Mouse (Mus musculus): ENCODE results near the gene Slc23a2. TPM values are rescaled to one million over a fixed set of nuclear protein-coding genes. Genes with fewer than 3 reads are reported as not detected.

Slc23a2 gene
- polyA plus RNA-seq, 1 experiment from 2014 or later, result 43.6 TPM

DNA sequence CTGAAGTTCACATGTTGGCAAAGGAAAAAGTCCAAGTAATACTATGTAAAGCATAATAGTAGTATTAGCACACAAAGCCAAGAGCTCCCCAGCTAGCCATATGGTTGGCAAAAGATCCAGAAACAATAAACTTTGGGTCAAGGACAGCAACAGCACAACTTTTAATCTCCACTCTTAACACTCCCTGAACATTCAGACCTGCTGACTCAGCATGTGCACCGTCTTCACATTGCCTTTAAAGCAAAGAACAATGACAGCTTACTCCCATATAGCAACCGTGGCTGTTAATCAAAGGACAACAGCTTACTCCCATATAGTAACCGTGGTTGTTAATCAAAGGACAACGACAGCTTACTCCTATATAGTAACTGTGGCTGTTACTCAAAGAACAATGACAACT lies 48.3 kb downstream of the Slc23a2 start:
- Histone ChIP-seq H3K27me3 (ENCODE audit: control insufficient read depth, insufficient read depth, low read length) (no peaks in the 10 kb centered on the region), H3K36me3 (ENCODE audit: control insufficient read depth, insufficient read depth, low read length) (peaks cover 15% of the 10 kb centered on the region; the same call in 1 of the 2 replicates), H3K4me3 (ENCODE audit: low read depth, low read length) (no peak overlapping the region), H3K9me3 (ENCODE audit: control insufficient read depth, low read length) (no peaks in the 10 kb centered on the region), H3K27ac (ENCODE audit: low read depth, low read length) (no peak overlapping the region), H3K4me2 (ENCODE audit: low read depth, low read length) (no peak overlapping the region), H3K9ac (replicated peaks; ENCODE audit: low read depth, low read length) (no peak overlapping the region), H3K4me1 (ENCODE audit: control insufficient read depth, insufficient read depth, low read length) (no peaks in the 10 kb centered on the region)
- 63% methylated on average over 4 of the region's 4 CpGs for WGBS
- ATAC-seq (ENCODE audit: low read depth), result no peak

DNA sequence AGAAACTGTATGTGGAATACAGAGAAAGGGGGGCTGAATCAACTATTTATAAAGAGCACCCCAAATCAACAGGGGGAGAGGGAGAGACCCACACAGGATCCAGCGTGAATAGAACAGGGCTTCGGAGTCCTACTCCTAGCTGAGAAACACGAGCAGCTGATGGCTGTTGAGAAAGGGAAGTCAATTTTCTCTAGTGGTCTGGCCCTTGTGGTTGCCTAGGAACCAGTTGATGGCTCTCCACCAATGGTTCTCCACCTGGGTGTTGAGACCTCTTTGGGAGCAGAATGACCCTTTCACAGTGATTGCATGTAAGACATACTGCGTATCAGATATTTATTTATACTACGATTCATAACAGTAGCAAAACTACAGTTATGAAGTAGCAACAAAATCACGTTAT lies 49.1 kb downstream of the Slc23a2 start:
- Histone ChIP-seq H3K4me1 (ENCODE audit: control insufficient read depth, insufficient read depth, low read length) (no peaks in the 10 kb centered on the region), H3K4me2 (ENCODE audit: low read depth, low read length) (no peak overlapping the region), H3K27me3 (ENCODE audit: control insufficient read depth, insufficient read depth, low read length) (no peaks in the 10 kb centered on the region), H3K9ac (replicated peaks; ENCODE audit: low read depth, low read length) (no peak overlapping the region), H3K9me3 (ENCODE audit: control insufficient read depth, low read length) (no peaks in the 10 kb centered on the region), H3K36me3 (ENCODE audit: control insufficient read depth, insufficient read depth, low read length) (peaks cover 15% of the 10 kb centered on the region; the same call in 1 of the 2 replicates), H3K27ac (ENCODE audit: low read depth, low read length) (no peak overlapping the region), H3K4me3 (ENCODE audit: low read depth, low read length) (no peak overlapping the region)
- no peak for ATAC-seq (ENCODE audit: low read depth)
- 82% methylated on average over 6 of the region's 6 CpGs for WGBS

DNA sequence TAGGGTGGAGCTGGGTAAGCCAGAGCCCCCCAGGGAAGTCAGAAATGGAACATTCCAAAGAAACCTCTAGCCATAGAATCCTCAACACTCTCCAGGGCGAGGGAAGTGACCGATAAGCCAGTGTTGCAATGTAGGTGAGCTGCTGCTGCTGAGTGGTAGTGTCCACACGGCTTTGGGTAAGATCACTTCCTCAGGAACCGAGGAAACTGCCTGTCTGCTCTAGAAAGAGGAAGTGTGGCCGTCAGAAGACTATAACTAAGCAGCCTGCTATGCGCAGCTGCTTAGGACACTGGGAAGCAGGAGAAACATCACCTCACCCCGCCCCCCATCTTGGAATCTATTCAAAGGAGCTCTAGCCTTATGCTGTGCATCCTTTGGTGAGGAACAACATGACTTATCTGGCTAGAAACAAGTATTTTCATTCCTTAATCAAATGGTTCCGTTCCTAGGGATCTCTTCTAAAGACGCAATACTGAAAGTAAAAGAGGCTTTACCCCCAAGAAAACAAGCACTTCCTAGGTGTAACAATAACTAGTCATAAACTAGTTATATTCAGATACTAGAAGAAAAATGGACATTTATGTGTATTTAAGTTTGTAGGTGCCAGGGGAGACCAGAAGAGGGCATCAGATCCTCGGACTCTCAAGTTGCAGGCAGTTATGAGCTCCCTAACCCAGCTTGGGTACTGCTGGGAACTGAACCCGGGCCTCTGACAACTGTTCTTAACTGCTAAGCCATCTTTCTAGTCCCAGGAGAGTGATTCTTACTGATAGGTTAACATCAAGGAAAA lies 50.3 kb downstream of the Slc23a2 start:
- no peaks in the 10 kb centered on the region for H3K4me1 ChIP-seq (ENCODE audit: control insufficient read depth, insufficient read depth, low read length)
- no peak for ATAC-seq (ENCODE audit: low read depth)
- H3K4me2 ChIP-seq (ENCODE audit: low read depth, low read length), result no peak overlapping the region
- 84% methylated on average over 11 of the region's 11 CpGs for WGBS
- H3K27ac ChIP-seq (ENCODE audit: low read depth, low read length), result no peak overlapping the region
- H3K9ac ChIP-seq (replicated peaks; ENCODE audit: low read depth, low read length), result no peak overlapping the region
- no peak overlapping the region for H3K4me3 ChIP-seq (ENCODE audit: low read depth, low read length)
- H3K9me3 ChIP-seq (ENCODE audit: control insufficient read depth, low read length), result no peaks in the 10 kb centered on the region
- no peaks in the 10 kb centered on the region for H3K27me3 ChIP-seq (ENCODE audit: control insufficient read depth, insufficient read depth, low read length)
- peaks cover 15% of the 10 kb centered on the region; the same call in 1 of the 2 replicates for H3K36me3 ChIP-seq (ENCODE audit: control insufficient read depth, insufficient read depth, low read length)

DNA sequence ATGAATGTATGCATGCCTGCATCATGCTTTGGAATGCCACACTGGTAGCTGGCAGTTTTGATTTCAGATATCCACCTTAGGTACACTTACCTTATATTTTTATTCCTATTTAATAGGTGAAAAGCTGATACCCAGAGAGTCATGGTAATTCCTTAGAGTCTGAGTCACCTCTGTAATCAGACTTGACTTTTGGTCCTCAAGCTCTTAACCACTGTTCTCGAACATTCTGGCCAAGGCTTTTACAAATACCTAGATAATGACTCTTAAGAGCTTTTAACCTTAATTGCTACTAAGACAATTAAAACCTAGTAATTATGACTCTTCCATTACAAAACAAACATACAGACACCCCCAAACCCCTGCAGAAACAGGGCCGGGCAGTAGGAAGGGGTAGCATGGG lies 51.2 kb downstream of the Slc23a2 start:
- no peak for ATAC-seq (ENCODE audit: low read depth)
- H3K27me3 ChIP-seq (ENCODE audit: control insufficient read depth, insufficient read depth, low read length), result no peaks in the 10 kb centered on the region
- no peak overlapping the region for H3K4me2 ChIP-seq (ENCODE audit: low read depth, low read length)
- H3K9me3 ChIP-seq (ENCODE audit: control insufficient read depth, low read length), result no peaks in the 10 kb centered on the region
- H3K27ac ChIP-seq (ENCODE audit: low read depth, low read length), result no peak overlapping the region
- H3K9ac ChIP-seq (replicated peaks; ENCODE audit: low read depth, low read length), result no peak overlapping the region
- H3K36me3 ChIP-seq (ENCODE audit: control insufficient read depth, insufficient read depth, low read length), result peaks cover 15% of the 10 kb centered on the region; the same call in 1 of the 2 replicates
- no peak overlapping the region for H3K4me3 ChIP-seq (ENCODE audit: low read depth, low read length)
- WGBS, result 72% methylated on average over 2 of the region's 2 CpGs
- H3K4me1 ChIP-seq (ENCODE audit: control insufficient read depth, insufficient read depth, low read length), result no peaks in the 10 kb centered on the region

DNA sequence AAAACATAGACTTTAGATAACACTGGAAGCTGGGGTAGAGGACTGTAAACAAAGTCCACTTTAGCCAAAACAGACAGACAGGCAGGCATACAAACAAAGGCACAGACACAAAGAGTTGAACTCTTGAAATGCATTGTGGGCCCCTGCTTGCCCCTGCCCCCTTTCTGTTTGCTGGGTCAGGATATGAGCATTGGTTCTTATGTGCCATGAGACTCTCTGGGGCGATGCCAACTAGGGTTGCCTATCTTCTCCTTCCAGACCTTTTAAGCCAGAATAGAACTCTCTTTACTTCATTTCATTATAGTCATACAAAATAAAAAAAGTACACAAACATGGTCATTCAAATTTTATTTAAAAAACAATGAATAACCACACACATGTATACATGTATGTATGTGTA lies 51.6 kb downstream of the Slc23a2 start:
- 94% methylated on average over 1 of the region's 1 CpGs for WGBS
- Histone ChIP-seq H3K36me3 (ENCODE audit: control insufficient read depth, insufficient read depth, low read length) (peaks cover 15% of the 10 kb centered on the region; the same call in 1 of the 2 replicates), H3K4me1 (ENCODE audit: control insufficient read depth, insufficient read depth, low read length) (no peaks in the 10 kb centered on the region), H3K9ac (replicated peaks; ENCODE audit: low read depth, low read length) (no peak overlapping the region), H3K9me3 (ENCODE audit: control insufficient read depth, low read length) (no peaks in the 10 kb centered on the region), H3K27ac (ENCODE audit: low read depth, low read length) (no peak overlapping the region), H3K27me3 (ENCODE audit: control insufficient read depth, insufficient read depth, low read length) (no peaks in the 10 kb centered on the region), H3K4me2 (ENCODE audit: low read depth, low read length) (no peak overlapping the region), H3K4me3 (ENCODE audit: low read depth, low read length) (no peak overlapping the region)
- ATAC-seq (ENCODE audit: low read depth), result no peak

DNA sequence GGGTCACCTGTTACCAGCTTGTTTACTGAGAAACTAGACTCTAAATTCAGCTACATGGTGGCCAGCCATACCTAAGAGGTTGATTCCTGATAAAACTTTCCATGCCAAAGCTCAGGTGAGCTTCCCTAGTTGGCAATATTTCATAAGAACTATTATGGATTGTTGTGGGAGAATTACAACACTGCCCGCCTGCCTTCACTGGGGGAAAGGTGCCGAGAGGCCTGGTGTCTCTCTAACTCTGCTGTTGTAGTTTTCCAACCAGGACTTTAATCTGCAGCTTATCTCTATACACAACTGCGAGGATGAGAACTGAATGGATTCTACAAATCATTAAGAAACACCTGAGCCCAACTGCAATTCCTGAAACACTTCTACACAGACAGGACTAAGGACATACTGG lies 52.2 kb downstream of the Slc23a2 start:
- Histone ChIP-seq H3K9me3 (ENCODE audit: control insufficient read depth, low read length) (no peaks in the 10 kb centered on the region), H3K27ac (ENCODE audit: low read depth, low read length) (no peak overlapping the region), H3K4me3 (ENCODE audit: low read depth, low read length) (no peak overlapping the region), H3K4me2 (ENCODE audit: low read depth, low read length) (no peak overlapping the region), H3K4me1 (ENCODE audit: control insufficient read depth, insufficient read depth, low read length) (no peaks in the 10 kb centered on the region), H3K9ac (replicated peaks; ENCODE audit: low read depth, low read length) (no peak overlapping the region), H3K36me3 (ENCODE audit: control insufficient read depth, insufficient read depth, low read length) (peaks cover 18% of the 10 kb centered on the region), H3K27me3 (ENCODE audit: control insufficient read depth, insufficient read depth, low read length) (no peaks in the 10 kb centered on the region)
- ATAC-seq (ENCODE audit: low read depth), result no peak
- WGBS, result 91% methylated on average over 3 of the region's 3 CpGs

DNA sequence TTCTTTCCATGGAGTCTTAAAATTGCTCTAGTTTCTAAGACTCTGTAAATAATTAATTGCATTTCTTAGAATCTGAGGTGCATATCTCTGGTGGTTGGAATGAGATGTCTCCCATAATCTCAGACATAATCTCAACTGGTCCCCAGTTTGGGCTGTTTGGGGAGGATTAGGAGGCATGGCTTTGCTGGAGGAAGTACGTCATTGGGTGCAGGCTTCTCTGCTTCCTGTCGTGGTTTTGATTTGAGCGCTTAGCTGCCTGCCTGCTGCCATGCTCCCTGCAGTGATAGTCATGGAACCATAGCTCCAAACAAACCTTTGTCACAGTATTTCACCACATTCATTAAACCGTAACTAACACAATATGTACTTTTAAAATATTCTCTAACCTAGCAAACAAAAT lies 53.2 kb downstream of the Slc23a2 start:
- Histone ChIP-seq H3K27me3 (ENCODE audit: control insufficient read depth, insufficient read depth, low read length) (no peaks in the 10 kb centered on the region), H3K36me3 (ENCODE audit: control insufficient read depth, insufficient read depth, low read length) (peaks cover 22% of the 10 kb centered on the region), H3K9ac (replicated peaks; ENCODE audit: low read depth, low read length) (no peak overlapping the region), H3K27ac (ENCODE audit: low read depth, low read length) (no peak overlapping the region), H3K4me2 (ENCODE audit: low read depth, low read length) (no peak overlapping the region), H3K9me3 (ENCODE audit: control insufficient read depth, low read length) (no peaks in the 10 kb centered on the region), H3K4me1 (ENCODE audit: control insufficient read depth, insufficient read depth, low read length) (no peaks in the 10 kb centered on the region), H3K4me3 (ENCODE audit: low read depth, low read length) (no peak overlapping the region)
- ATAC-seq (ENCODE audit: low read depth), result no peak
- 71% methylated on average over 4 of the region's 4 CpGs for WGBS

DNA sequence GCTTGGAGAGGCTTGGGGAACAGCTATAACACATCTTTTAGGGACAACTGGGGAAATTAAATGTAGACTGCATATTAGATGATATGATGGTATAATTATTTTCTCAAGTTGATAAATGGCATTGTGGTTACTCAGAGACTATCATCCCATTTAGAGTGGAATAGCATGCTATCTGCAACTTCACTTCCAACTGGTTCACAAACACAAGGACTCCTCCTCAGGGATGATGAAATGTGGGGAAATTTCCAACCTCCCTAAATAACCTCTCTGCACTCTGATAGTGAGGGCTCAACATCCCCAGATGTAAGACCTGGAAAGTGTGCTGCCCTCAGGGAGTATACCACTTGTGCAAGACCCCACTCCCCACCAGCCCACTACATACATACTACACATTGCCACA lies 60.1 kb downstream of the Slc23a2 start:
- Histone ChIP-seq H3K4me2 (ENCODE audit: low read depth, low read length) (no peak overlapping the region), H3K9ac (replicated peaks; ENCODE audit: low read depth, low read length) (no peak overlapping the region), H3K4me1 (ENCODE audit: control insufficient read depth, insufficient read depth, low read length) (no peaks in the 10 kb centered on the region), H3K36me3 (ENCODE audit: control insufficient read depth, insufficient read depth, low read length) (peaks cover 11% of the 10 kb centered on the region; the same call in 1 of the 2 replicates), H3K4me3 (ENCODE audit: low read depth, low read length) (no peak overlapping the region), H3K27ac (ENCODE audit: low read depth, low read length) (no peak overlapping the region), H3K9me3 (ENCODE audit: control insufficient read depth, low read length) (no peaks in the 10 kb centered on the region), H3K27me3 (ENCODE audit: control insufficient read depth, insufficient read depth, low read length) (no peaks in the 10 kb centered on the region)
- no peak; the same call in 1 of the 2 replicates for ATAC-seq (ENCODE audit: low read depth)

DNA sequence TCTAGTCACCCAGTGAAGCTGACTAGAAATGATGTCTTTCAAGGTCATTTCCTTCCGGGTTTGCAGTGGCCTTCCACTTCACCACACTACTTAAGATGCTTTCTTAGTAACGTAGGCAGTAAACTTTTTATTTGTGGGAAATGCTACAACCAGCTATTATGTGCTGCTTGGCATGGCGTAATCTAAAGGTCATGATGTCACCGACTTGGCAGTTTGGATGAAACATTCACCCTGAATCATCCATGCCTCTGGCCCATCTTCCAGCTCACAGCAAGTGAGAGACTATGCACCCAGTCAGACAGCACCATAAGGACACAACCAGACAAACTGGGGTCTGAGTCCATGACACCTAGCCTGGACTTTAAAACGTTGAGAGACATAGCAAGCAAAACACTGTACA lies 60.5 kb downstream of the Slc23a2 start:
- Histone ChIP-seq H3K4me1 (ENCODE audit: control insufficient read depth, insufficient read depth, low read length) (no peaks in the 10 kb centered on the region), H3K9me3 (ENCODE audit: control insufficient read depth, low read length) (no peaks in the 10 kb centered on the region), H3K4me2 (ENCODE audit: low read depth, low read length) (no peak overlapping the region), H3K4me3 (ENCODE audit: low read depth, low read length) (no peak overlapping the region), H3K27me3 (ENCODE audit: control insufficient read depth, insufficient read depth, low read length) (no peaks in the 10 kb centered on the region), H3K27ac (ENCODE audit: low read depth, low read length) (no peak overlapping the region), H3K36me3 (ENCODE audit: control insufficient read depth, insufficient read depth, low read length) (peaks cover 11% of the 10 kb centered on the region; the same call in 1 of the 2 replicates), H3K9ac (replicated peaks; ENCODE audit: low read depth, low read length) (no peak overlapping the region)
- no peak for ATAC-seq (ENCODE audit: low read depth)
- WGBS, result 76% methylated on average over 5 of the region's 5 CpGs
